Mouse (Mus musculus) 416B (cell line): ENCODE measurements around the gene Tm4sf5.

Experiments
- DNase-seq: peaks from one replicate; pipeline ENCODE4 v3.0.0; 2011; ENCODE audit warnings: low read depth

The Tm4sf5 gene

GRCm38 (mm10) chr11:70541415-70541814, 36.4 kb downstream of the Tm4sf5 start:
- DNase-seq: no peak

GRCm38 (mm10) chr11:70544496-70544895, 39.5 kb downstream of the Tm4sf5 start:
- DNase-seq: no peak

- no peak for DNase-seq
Measured at GRCm38 (mm10) chr11:70551526-70551925, 46.5 kb downstream of the Tm4sf5 start.

GRCm38 (mm10) chr11:70553940-70554339, 48.9 kb downstream of the Tm4sf5 start:
- no peak for DNase-seq

GRCm38 (mm10) chr11:70557545-70557944, 52.5 kb downstream of the Tm4sf5 start:
- no peak for DNase-seq
